Mouse (Mus musculus) urinary bladder, postnatal 25 days (tissue): ENCODE results near the gene Gnl1.
"Not testable (repeated sequence)": the region's sequence is repeated elsewhere in the genome, so short reads cannot be mapped to it uniquely, and the experiment has no call there.

Experiments used
- DNase-seq: peaks from one replicate; pipeline ENCODE4 v3.0.0; 2022; ENCODE audit warnings: low spot score

Gnl1 gene

DNA sequence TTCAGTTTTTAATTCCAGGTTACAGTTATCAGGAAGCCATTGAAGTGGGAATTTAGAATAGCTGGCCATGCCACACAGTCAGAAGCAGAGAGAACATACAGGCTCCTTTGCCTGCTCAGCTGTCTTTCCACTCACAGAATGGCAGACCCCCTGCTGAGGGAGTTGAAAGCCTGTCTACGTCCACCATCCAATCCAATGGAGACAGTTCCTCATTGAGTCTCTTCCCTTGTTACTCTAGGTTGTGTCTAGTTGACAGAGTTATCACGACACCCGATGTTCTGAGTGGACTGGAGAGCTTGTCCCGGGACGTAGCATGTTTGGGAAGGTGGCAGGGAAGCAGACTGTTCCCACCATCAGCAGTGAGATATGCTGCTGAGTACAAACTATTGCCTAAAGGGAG, 45.5 kb downstream of the Gnl1 start:
- no peak for DNase-seq

DNA sequence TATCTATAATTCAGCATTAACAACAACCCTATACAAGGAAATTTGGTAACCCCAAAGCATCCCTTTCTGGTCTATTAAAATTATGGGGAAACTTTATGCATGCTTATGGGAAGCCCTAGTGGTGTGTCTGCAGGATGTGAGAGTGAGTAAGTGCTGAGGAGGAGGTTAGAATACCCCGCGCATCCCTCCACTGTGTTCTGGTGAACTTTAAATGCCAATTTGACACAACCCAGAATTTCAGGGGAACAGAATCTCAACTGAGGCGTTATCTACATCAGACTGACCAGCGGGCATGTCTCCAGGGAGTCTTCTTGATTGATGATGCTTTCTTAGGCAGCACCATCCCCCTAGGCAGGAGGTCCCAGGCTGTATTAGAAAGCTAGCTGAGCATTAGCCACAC, 46.2 kb downstream of the Gnl1 start:
- no peak for DNase-seq

DNA sequence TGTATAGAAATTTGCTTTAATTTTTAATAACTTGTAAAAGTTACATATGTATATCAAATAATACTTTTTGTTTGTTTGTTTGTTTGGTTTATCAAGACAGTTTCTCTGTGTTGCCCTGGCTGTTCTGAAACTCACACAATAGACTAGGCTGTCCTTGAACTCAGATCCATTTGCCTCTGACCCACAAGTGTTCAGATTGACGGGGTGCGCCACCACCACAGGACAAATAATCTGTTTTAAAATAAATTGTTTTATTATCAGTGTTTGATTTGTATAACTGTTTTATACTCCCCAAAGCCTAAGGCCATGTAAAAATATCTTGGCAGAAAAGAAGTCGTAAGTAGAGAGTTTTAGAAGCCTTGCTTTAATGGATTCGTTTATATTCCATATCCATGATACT, 48.0 kb downstream of the Gnl1 start:
- DNase-seq, result no peak

DNA sequence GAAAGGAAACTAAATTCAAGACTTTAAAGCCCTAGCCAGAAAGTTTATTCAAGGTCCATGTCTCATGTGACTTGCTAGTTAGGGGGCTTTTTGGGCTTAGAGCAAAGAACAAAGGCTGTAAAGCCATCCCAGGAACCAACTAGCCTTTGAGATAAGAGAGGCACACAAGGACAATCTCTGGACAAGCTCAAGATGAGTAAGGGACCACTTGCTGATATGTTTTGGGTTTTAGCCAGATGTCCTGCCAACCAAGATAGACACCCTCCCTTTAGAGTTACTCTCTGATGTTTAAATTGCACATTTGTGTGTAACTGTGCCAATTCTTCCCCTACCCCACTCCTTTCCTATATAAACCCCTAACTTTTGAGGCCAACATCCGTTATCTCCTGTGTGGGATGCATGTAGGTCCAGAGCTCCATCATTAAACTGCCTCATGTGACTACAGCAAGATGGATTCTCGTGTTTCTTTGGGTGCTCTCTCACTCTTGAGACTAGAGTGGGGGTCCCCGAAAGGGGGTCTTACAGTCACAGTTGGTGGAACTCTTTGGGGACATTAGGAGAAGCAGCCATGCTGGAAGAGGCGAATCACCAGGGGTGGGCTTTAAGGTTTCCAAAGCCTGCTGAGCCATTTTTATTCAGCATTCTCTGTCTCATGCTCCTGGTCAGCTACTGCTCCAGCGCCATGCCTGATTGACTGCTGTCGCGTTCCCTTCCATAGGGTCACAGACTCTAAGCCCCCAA, 49.4 kb downstream of the Gnl1 start:
- no peak for DNase-seq

DNA sequence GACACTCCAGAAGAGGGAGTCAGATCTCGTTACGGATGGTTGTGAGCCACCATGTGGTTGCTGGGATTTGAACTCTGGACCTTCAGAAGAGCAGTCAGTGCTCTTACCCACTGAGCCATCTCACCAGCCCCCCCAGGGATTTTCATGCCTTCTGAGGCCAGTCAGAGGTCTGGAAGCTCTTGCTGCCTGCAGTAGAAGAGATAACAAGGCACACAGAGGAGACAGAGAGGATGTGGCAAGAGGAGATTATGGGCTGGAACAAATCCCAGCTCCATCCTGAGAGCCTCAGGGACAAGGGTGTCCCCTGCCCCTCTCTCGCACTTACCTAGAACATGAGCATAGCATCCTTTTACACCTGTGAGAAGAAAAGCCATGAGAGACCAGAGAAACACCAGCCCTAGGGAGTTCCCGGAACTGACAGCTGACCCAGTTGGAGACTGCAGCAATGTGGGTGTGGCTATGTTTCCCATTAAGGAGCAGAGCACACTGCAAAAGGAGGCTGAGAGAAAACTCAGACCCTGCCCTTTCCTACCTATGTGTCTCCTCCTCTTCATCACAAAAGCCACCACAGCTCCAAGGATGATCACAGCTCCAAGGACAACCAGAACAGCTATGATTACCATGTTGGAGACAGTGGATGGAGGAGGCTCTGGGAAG, 50.5 kb downstream of the Gnl1 start:
- DNase-seq, result not testable (repeated sequence)

DNA sequence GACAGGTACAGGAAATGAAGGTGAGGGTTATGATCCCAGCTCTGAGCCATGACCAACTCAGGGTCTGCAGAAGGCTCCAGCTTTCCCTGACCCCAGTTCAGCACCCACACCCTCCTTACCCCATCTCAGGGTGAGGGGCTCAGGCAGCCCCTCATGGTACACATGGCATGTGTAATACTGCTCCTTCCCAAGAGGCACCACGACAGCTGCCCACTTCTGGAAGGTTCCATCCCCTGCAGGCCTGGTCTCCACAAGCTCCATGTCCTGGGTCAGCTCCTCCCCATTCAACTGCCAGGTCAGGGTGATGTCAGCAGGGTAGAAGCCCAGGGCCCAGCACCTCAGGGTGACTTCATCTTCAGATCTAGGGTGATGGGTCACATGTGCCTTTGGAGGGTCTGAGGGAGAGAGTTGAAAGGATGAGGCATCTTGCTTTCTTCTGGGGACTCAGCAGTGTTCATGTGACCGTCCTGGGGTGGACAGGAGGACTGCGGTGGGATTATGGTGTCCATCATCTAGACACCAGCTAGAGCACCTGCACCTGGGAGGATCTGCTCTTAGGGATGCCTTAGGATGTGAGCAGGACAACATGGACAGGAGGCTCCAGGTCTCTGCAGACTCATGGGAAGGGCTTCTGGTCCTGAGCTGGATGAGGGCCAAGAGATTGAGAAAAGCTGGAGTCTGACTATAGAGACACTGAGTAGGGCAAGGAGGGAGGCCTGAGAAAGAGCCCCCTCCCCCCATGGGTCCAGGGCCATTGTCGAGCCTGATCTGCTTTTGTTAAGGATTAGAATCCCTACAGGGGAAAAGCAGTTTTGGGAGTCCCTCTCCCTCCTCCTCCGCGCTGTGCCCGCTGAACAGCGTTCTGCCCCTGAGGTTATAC, 51.3 kb downstream of the Gnl1 start:
- DNase-seq, result not testable (repeated sequence)

DNA sequence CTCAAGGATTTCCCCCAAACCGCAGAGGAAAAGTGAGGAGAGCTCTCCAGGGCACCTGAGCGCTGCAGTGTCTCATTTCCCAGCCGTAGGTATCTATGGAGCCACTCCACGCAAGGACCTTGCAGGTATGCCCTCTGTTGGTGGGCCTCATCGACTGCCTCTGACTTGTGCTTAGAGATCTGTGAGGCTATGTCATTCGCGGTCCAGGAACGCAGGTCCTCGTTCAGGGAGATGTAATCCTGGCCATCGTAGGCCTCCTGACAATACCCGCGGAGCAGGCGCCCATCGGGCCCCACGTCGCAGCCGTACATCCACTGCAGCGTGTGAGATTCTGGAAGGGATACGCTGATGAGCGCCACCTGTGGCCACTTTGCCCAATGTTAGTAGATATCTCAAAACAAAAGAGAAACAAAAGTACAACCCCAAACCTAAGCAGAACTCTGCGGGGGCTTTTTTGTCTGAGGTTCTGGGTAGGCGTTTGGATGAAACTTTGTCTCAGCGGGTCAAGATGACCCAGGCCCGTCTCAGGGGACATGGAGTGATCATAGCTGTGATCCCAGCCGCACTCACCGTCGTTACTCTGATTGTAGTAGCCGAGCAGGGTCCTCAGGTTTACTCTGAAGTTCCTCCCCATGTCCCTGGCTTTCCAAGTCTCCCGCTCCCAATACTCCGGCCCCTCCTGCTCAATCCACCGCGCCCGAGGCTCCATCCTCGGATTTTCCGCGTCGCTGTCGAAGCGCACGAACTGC, 52.1 kb downstream of the Gnl1 start:
- not testable (repeated sequence) for DNase-seq

DNA sequence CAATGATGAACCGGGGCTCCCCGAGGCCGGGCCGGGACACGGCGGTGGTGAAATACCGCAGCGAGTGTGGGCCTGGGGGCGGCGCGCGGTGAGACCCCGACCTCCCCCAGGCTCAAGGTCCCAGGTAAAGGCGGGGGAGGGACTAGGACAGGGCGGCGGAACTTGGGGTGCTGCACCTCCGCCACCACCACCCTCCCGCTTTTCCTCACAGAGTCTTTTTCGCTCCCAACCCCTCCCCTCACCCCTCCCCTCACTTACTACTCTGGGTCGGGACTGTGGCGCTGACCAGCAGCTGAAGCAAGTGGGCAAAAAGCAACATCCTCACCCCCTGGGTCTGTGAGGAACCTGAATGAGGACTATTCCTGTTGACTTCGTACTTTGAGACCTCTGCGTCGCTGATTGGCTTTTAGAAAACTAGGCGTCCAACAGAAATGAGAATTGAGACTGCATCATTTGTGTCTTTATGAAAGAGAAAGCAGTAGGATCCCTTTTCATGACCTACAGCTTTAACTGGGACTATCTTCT, 52.8 kb downstream of the Gnl1 start, which contains the start of gene H2-T23:
Gene H2-T23 (minus strand): TSS at position 505 of the 525 bp plus-strand sequence.
- DNase-seq, result peak; percentile 41

DNA sequence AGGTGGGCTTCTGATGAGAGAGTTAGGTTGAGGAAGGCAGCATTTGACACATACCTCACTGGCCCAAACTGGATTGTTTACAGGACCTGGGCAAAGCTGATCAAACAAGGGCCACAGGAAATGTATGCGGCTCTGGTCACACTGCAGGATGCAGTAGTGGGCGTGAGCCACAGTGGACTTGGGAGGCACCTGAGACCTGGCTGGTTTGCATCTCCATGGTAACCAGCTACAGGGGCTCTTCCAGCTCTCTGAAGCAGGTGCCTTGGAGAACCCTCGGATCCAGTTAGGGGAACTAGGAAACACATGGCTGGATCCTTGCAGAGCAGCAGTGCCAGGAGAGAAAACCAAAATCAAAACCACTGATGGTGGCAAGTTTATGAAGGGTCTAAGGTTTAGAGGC, 54.9 kb downstream of the Gnl1 start:
- not testable (repeated sequence) for DNase-seq

DNA sequence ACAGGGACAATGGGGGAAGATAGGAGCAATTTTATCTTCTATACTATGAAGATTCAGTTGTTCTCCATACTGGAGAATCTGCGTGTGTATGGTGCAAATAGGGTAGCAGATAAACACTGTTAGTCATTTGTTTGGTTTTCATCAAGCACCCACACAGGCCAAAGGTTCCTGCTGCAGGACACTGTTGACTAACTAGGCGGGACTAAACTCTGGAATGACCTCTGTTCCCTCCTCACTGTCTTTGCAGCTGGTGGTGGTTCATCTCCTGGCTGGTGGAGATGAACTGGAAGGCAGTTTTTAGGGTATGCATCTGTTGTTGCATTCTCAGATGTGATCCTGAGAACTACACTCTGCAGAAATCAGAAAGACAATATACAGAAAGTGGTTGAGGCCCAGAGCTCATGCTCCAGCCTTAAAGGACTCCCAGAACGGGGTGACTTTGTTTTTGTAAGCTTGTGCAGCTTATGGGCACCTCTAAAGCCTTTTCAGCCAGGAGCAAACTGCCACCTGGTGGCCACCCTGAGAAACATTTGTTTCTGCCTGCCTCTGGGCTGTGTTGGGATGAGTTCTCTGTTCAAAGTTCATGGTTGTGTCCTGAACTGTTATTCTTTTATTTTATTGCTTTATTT, 55.5 kb downstream of the Gnl1 start:
- DNase-seq, result peak; percentile 45

DNA sequence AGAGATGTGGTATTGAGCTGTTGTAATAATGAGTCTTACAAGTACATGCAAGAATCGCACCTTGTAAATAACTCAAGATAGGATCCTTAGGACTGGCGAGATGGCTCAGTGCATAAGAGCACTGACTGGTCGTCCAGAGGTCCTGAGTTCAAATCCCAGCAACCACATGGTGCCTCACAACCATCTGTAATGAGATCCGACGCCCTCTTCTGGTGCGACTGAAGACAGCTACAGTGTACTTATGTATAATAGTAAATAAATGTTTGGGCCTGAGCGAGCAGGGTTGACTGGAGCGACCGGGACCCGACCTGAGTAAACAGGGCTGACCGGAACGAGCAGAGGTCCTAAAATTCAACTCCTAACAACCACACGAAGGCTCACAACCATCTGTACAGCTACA, 56.5 kb downstream of the Gnl1 start:
- DNase-seq, result not testable (repeated sequence)
